Mouse (Mus musculus) left cerebral cortex, adult 11 months (tissue): Measurements from ENCODE around the gene Popdc2.
"Not testable (repeated sequence)": the region's sequence is repeated elsewhere in the genome, so short reads cannot be mapped to it uniquely, and the experiment has no call there.

ENCODE experiments used
- DNase-seq: peaks from one replicate; pipeline ENCODE4 v3.0.0; 2022; ENCODE audit warnings: low spot score

The Popdc2 gene

GRCm38 (mm10) chr16:38361933-38362332, at the start of gene Popdc2:
Gene Popdc2, plus strand, starts transcription at chr16:38362209.
- DNase-seq, result no peak

- no peak for DNase-seq
Measured at GRCm38 (mm10) chr16:38318492-38318891, 43.5 kb upstream of the Popdc2 start.

GRCm38 (mm10) chr16:38319087-38319486, 42.9 kb upstream of the Popdc2 start:
- no peak for DNase-seq

GRCm38 (mm10) chr16:38321452-38321935, 40.5 kb upstream of the Popdc2 start:
- DNase-seq, result peak; percentile 61

- DNase-seq, result no peak
Measured at GRCm38 (mm10) chr16:38324311-38324710, 37.7 kb upstream of the Popdc2 start.

GRCm38 (mm10) chr16:38326778-38327397, 35.1 kb upstream of the Popdc2 start:
- no peak for DNase-seq

GRCm38 (mm10) chr16:38329340-38329739, 32.7 kb upstream of the Popdc2 start:
- no peak for DNase-seq

- no peak for DNase-seq
Measured at GRCm38 (mm10) chr16:38334431-38334830, 27.6 kb upstream of the Popdc2 start.

- not testable (repeated sequence) for DNase-seq
Measured at GRCm38 (mm10) chr16:38338077-38338476, 23.9 kb upstream of the Popdc2 start.

- DNase-seq, result peak; percentile 55
Measured at GRCm38 (mm10) chr16:38341396-38342324, 20.3 kb upstream of the Popdc2 start, which contains the start of gene Maats1. Gene Maats1, minus strand, starts transcription at chr16:38342143.

- DNase-seq, result no peak
Measured at GRCm38 (mm10) chr16:38344941-38345725, 16.9 kb upstream of the Popdc2 start.

GRCm38 (mm10) chr16:38346529-38347325, 15.3 kb upstream of the Popdc2 start, which contains the start of the genes Cox17 and Gm21987:
Gene Cox17, plus strand, starts transcription at chr16:38346991.
Gene Gm21987, plus strand, starts transcription at chr16:38347040.
- DNase-seq, result peak; percentile 94

- no peak for DNase-seq
Measured at GRCm38 (mm10) chr16:38347588-38347987, 14.4 kb upstream of the Popdc2 start.

- no peak for DNase-seq
Measured at GRCm38 (mm10) chr16:38348217-38348761, 13.7 kb upstream of the Popdc2 start.

GRCm38 (mm10) chr16:38349881-38350280, 12.1 kb upstream of the Popdc2 start:
- DNase-seq, result no peak

GRCm38 (mm10) chr16:38350361-38350855, 11.6 kb upstream of the Popdc2 start:
- DNase-seq, result no peak

- DNase-seq, result no peak
Measured at GRCm38 (mm10) chr16:38350939-38351338, 11.1 kb upstream of the Popdc2 start.

GRCm38 (mm10) chr16:38352031-38352430, 10.0 kb upstream of the Popdc2 start:
- no peak for DNase-seq

GRCm38 (mm10) chr16:38352851-38353250, 9.2 kb upstream of the Popdc2 start:
- no peak for DNase-seq

- DNase-seq, result no peak
Measured at GRCm38 (mm10) chr16:38353642-38354041, 8.4 kb upstream of the Popdc2 start.
